Mouse (Mus musculus): ENCODE data around the gene Trnp1.

GRCm38 (mm10) chr4:133508990-133509389 is 10.6 kb upstream of the Trnp1 start:
- TF ChIP-seq CTCF (IDR thresholded peaks at IDR 0.05; ENCODE audit: extremely low read depth, insufficient read depth, low read length): no peak
- TF ChIP-seq POLR2A (IDR thresholded peaks at IDR 0.05; ENCODE audit: extremely low read depth, insufficient read depth, low read length): no peak

Data from cortical plate, adult 2 months (tissue).